Mouse (Mus musculus) fibroblast of lung, adult 2 months (primary cell): ENCODE results near the gene Acvrl1.
A peak's percentile ranks its signal among the peaks of the same experiment; 100 is the strongest.

Experiments
- DNase-seq: peaks from one replicate; pipeline ENCODE4 v3.0.0-alpha.2; 2011; ENCODE audit warnings: low read depth

Gene Acvrl1

DNA sequence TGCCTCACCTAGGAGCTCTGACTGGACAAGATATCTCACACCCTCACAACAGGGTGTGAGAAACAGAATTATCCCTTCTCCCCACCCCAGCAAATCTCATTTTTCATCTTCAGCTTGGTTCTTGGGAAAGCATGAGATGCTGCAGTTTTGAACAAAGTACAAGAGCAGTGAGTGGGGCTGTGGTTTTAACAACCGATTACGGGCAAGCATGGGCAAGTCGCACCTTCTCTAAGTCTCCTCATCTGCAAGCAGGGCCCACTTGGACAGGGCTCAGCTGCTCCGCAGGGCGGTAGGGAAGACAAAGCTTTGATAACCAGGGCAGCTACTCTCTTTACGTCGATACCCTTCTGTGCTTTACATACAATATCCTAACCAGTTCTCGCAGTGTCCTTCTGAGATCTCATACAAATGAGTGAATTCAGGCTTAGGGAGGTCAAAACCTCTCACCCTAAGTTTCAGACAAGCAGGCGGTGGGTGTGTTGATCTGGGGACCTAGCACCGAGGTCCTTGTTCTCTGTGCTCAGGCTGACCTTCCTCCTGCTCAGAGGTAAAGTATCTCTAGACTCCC, 42.2 kb downstream of the Acvrl1 start:
- no peak for DNase-seq

DNA sequence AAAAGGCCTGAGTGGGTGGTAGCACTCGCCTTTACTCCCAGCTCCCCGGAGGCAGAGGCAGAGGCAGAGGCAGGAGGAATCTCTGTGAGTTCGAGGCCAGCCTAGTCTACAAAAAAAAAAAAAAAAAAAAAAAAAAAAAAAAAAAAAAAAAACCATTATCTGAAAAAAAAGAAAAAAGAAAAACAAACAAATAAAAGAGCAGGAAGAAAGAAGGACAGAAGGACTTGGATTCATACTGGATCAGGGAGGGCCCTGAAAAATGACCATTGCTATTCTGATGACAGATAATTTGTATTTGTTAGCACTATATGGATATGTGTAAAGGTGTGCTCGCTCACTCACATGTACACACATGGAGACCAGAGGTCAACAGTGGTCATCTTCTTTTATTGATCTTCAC, 43.0 kb downstream of the Acvrl1 start:
- no peak for DNase-seq

DNA sequence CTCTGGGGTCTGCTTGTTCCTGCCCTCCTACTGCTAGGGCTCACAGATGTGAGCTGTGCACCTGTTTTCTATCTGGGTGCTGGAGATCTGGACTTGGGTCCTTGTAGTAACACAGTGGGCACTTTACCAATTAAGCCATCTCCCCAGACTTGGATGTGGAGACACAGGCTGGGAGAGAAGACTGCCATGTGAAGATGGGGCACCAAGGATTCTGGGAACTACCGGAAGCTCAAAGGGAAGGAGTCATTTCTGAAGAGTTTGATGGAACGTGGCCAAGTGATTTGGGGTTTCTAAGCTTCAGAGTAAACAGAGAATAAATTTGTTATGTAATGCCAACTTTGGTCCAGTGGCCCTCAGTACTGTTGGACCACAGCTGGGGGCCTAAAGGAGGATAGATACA, 43.7 kb downstream of the Acvrl1 start:
- DNase-seq = no peak

- peak; percentile 60 for DNase-seq
These were observed 45.3 kb downstream of the Acvrl1 start, which contains the start of gene Acvr1b for GRCm38 (mm10) chr15:101173421-101174211. TSS of gene Acvr1b (plus strand) at chr15:101174067.

- DNase-seq = no peak
These were observed 46.2 kb downstream of the Acvrl1 start for GRCm38 (mm10) chr15:101174294-101175130.

GRCm38 (mm10) chr15:101175131-101175460, 46.8 kb downstream of the Acvrl1 start:
- no peak for DNase-seq

- DNase-seq = no peak
These were observed 47.4 kb downstream of the Acvrl1 start for GRCm38 (mm10) chr15:101175613-101176283.

GRCm38 (mm10) chr15:101176284-101176680, 48.0 kb downstream of the Acvrl1 start:
- DNase-seq = peak; percentile 85

- no peak for DNase-seq
These were observed 48.7 kb downstream of the Acvrl1 start for GRCm38 (mm10) chr15:101176795-101177691.

GRCm38 (mm10) chr15:101180363-101181105, 52.2 kb downstream of the Acvrl1 start:
- DNase-seq = no peak

DNA sequence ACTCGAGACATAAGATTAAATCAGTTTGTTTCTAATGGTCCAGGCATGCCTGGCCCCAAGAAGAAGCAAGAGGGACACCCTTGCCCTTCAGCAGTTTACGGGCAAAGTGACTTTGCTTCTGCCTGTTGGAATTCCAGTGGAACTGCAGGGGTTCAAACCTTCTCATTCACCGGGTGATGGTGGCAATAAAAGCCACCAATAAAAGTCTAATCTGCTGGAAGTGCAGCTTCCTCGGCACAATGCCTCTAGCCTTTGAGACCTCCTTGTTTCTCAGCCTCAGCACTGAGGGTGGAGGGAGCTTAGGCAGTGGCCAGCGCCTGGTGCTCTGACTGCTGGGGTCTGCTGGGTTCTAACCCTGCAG, 52.8 kb downstream of the Acvrl1 start:
- DNase-seq = no peak

GRCm38 (mm10) chr15:101181500-101181899, 53.2 kb downstream of the Acvrl1 start:
- peak; percentile 67 for DNase-seq

DNA sequence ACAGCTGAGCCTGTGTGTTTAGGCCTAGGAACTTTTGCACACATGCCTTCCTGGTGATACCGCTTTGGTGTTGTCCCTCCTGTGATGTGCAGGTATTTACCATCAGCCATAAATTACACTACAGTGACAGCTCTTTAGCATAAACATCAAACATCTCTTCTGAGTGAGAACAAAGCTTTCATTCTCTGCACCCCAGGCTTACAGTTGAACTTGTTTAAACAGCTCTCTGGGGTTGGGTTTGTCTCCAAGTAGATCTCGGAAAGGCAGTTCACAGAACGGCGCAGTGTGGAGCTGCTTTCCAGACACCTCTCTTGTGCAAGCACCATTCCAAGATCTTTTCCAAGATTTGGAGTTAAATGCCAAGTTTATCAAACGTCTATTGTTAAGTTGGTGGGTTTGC, 54.4 kb downstream of the Acvrl1 start:
- peak; percentile 81 for DNase-seq

DNA sequence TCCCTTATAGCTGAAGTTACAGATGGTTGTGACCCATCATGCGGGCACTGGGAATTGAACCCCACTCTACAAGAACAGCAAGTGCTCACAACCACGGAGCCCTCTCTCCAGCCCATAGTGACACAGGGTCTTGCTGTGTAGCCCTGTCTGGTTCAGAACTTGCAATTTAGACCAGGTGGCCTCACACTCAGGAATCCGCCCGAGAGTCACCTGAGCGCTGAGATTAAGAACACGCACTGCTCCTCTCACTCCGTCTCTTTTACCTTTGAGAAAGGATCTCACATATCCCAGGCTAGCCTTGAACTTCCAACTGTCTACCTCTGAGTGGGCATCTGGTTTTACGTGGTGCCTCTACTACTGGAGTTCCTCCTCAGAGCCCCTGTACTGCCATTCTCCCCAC, 56.0 kb downstream of the Acvrl1 start:
- no peak for DNase-seq

- no peak for DNase-seq
These were observed 57.2 kb downstream of the Acvrl1 start for GRCm38 (mm10) chr15:101185549-101185948.

DNA sequence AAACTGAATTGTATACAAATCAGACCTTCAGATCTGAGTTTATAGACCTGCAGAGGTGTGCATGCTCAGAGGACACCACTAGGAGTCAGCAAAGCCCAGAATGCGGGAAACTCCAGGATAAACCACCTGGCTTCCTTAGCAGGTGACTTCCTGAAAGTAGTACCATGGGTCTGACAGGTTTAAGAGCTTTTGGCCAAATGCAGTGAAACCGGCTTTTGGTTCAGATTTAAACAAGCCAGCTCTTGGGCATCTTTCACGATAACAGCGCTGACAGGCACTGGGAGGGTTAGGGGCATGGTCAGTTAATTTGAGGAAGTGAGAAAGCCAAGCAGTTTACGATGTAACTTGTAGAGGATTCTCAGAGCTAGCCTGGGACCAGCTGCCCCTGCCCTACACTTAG, 59.6 kb downstream of the Acvrl1 start:
- DNase-seq = no peak

- DNase-seq = no peak
These were observed 61.8 kb downstream of the Acvrl1 start for GRCm38 (mm10) chr15:101189981-101190761.

GRCm38 (mm10) chr15:101190762-101191150, 62.4 kb downstream of the Acvrl1 start:
- DNase-seq = no peak

DNA sequence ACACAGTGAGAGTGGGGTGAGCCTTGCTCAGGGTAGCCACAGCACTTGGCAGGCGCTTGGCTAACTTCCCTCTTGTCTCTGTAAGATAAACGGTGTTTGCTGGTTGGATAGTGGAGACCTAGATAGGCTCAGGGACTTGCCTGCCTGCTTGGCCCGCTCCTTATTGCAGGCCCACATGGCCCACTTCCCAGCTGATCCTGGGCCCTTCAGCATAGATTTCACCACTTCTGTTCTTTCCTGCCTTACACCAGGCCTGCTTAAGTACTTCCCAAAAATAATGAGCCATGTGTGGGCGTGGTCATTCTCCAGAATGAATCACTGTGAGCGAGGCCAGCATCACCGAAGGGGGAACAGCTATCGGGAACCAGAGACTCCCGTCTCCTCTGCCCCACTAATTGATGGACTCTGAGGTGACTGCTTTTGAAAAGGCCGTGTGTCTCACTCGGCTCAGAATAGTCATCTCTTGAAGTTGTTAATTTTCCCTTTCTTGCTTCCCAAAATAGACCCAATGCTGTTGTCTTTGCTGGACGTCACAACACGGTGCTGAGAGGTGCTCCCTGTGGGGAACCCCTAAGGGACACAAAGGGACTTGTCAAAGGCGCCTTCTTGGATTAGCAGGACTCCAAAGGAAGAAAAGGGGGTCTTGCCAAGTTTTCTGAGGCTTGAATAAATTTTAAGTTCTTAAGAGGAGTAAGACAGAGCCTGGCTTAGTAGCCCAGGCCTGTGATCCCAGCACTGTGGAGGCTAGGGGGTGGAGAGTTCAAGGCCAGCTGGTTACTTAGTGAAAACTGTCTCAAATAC, 63.3 kb downstream of the Acvrl1 start:
- DNase-seq = peak; percentile 89
